Mouse (Mus musculus): ENCODE data around the gene Aspn. TPM values are rescaled to one million over a fixed set of nuclear protein-coding genes. Genes with fewer than 3 reads are reported as not detected.

Gene Aspn
- polyA plus RNA-seq, 1 experiment from 2014 or later: 0.53 TPM

DNA sequence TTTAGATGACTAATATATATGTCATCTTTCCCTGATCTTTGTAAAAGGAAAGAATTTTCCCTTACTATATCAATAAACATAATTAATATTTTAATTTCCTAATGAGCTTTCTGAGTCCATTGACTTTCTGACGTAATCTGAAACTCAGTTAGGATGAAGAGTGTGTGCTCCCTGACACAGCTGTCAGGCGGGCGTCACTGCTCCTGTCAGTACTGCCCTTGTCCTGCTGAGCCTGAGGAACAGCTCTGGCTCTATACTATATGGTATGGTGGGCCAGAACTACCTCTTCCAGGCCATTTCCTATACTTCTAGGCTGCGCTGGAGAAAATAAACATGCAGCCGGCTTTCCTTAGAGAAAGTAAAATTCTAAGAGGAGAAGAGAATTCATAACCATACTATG, 10.3 kb downstream of the Aspn start:
- no peaks in the 10 kb centered on the region for H3K9me3 ChIP-seq
- 84% methylated on average over 5 of the region's 5 CpGs for WGBS
- H3K27ac ChIP-seq (replicated peaks): no peak overlapping the region
- no peak for ATAC-seq (replicated peaks)
- no peak overlapping the region for H3K4me3 ChIP-seq
- no peaks in the 10 kb centered on the region for H3K27me3 ChIP-seq
- H3K4me1 ChIP-seq: no peaks in the 10 kb centered on the region
- H3K9ac ChIP-seq (replicated peaks): no peak overlapping the region
- no peaks in the 10 kb centered on the region for H3K36me3 ChIP-seq
- no peak overlapping the region for H3K4me2 ChIP-seq (replicated peaks)

GRCm38 (mm10) chr13:49556203-49556602, 12.0 kb downstream of the Aspn start:
- 81% methylated on average over 1 of the region's 1 CpGs for WGBS
- no peaks in the 10 kb centered on the region for H3K36me3 ChIP-seq
- H3K27me3 ChIP-seq: no peaks in the 10 kb centered on the region
- H3K9ac ChIP-seq (replicated peaks): no peak overlapping the region
- H3K4me2 ChIP-seq (replicated peaks): no peak overlapping the region
- no peak overlapping the region for H3K4me3 ChIP-seq
- H3K4me1 ChIP-seq: no peaks in the 10 kb centered on the region
- H3K27ac ChIP-seq (replicated peaks): no peak overlapping the region
- ATAC-seq (replicated peaks): no peak
- H3K9me3 ChIP-seq: no peaks in the 10 kb centered on the region

GRCm38 (mm10) chr13:49556924-49557323, 12.7 kb downstream of the Aspn start:
- no peak for ATAC-seq (replicated peaks)
- no peaks in the 10 kb centered on the region for H3K9me3 ChIP-seq

DNA sequence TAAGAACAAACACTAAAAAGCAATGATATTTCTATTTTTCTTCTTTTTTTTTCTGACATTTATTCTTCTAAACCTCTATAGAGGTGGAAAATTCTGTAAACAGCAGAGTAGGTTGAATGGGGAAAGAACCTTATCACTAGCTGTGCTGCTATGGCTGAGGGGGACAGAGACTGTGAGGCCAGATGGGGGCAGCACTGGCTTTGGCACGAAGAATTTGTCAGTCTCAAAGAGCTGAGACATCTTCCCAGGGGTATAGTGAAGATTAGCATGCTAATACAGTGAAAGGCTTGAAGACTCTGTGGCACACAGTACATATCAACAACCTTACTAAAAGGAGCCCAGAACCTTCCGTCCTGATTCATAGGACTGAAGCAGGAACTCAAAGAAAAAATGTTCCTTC, 14.9 kb downstream of the Aspn start:
- Histone ChIP-seq H3K36me3 (no peaks in the 10 kb centered on the region), H3K9me3 (no peaks in the 10 kb centered on the region), H3K4me1 (no peaks in the 10 kb centered on the region), H3K4me3 (no peak overlapping the region), H3K27ac (replicated peaks) (no peak overlapping the region), H3K4me2 (replicated peaks) (no peak overlapping the region), H3K27me3 (no peaks in the 10 kb centered on the region), H3K9ac (replicated peaks) (no peak overlapping the region)
- WGBS: 32% methylated on average over 2 of the region's 2 CpGs
- no peak for ATAC-seq (replicated peaks)

More at GRCm38 (mm10) chr13:49556924-49557323, 12.7 kb downstream of the Aspn start:
- H3K4me2 ChIP-seq (replicated peaks): no peak overlapping the region
- no peak overlapping the region for H3K9ac ChIP-seq (replicated peaks)
- H3K27me3 ChIP-seq: no peaks in the 10 kb centered on the region
- no peak overlapping the region for H3K4me3 ChIP-seq
- no peaks in the 10 kb centered on the region for H3K4me1 ChIP-seq
- no peaks in the 10 kb centered on the region for H3K36me3 ChIP-seq
- WGBS: 69% methylated on average over 1 of the region's 1 CpGs
- H3K27ac ChIP-seq (replicated peaks): no peak overlapping the region

GRCm38 (mm10) chr13:49560886-49561285, 16.6 kb downstream of the Aspn start:
- Histone ChIP-seq H3K27ac (replicated peaks) (no peak overlapping the region), H3K9ac (replicated peaks) (no peak overlapping the region), H3K4me2 (replicated peaks) (no peak overlapping the region), H3K4me1 (no peaks in the 10 kb centered on the region), H3K4me3 (no peak overlapping the region), H3K9me3 (no peaks in the 10 kb centered on the region), H3K27me3 (no peaks in the 10 kb centered on the region), H3K36me3 (no peaks in the 10 kb centered on the region)
- WGBS: 78% methylated on average over 2 of the region's 2 CpGs
- ATAC-seq (replicated peaks): no peak

- no peaks in the 10 kb centered on the region for H3K27me3 ChIP-seq
- H3K9ac ChIP-seq (replicated peaks): no peak overlapping the region
- no peak overlapping the region for H3K4me3 ChIP-seq
- no peaks in the 10 kb centered on the region for H3K4me1 ChIP-seq
- no peaks in the 10 kb centered on the region for H3K9me3 ChIP-seq
- no peaks in the 10 kb centered on the region for H3K36me3 ChIP-seq
- WGBS: 81% methylated on average over 1 of the region's 1 CpGs
- no peak overlapping the region for H3K4me2 ChIP-seq (replicated peaks)
- no peak overlapping the region for H3K27ac ChIP-seq (replicated peaks)
- ATAC-seq (replicated peaks): no peak
These were observed 20.1 kb downstream of the Aspn start for GRCm38 (mm10) chr13:49564347-49564746.

DNA sequence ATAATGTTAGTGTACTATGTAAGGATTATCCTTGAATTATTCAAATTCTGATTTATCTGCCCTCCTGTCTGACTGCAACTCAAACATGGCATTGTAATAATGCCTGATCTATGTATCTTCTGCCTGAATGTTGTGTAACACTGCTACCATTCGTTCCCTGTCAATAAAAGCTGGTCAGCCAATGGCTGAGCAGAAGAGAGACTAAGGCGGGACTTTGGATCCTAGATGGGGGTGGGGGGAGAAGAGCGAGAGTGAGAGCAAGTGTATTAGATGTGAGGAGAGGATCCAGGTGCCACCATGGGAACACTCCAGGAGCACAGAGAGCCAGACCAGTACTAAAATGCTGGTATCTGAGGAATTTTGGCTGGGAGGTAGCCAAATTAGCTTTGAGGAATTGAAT, 26.1 kb downstream of the Aspn start:
- Histone ChIP-seq H3K27ac (replicated peaks) (no peak overlapping the region), H3K36me3 (no peaks in the 10 kb centered on the region), H3K4me3 (no peak overlapping the region), H3K9ac (replicated peaks) (no peak overlapping the region), H3K4me2 (replicated peaks) (no peak overlapping the region), H3K9me3 (no peaks in the 10 kb centered on the region), H3K27me3 (no peaks in the 10 kb centered on the region), H3K4me1 (no peaks in the 10 kb centered on the region)
- no peak for ATAC-seq (replicated peaks)
- WGBS: 74% methylated on average over 3 of the region's 3 CpGs

GRCm38 (mm10) chr13:49571418-49571817, 27.2 kb downstream of the Aspn start:
- no peak overlapping the region for H3K9ac ChIP-seq (replicated peaks)
- H3K9me3 ChIP-seq: no peaks in the 10 kb centered on the region
- no peaks in the 10 kb centered on the region for H3K27me3 ChIP-seq
- no peak overlapping the region for H3K4me3 ChIP-seq
- no peak overlapping the region for H3K27ac ChIP-seq (replicated peaks)
- ATAC-seq (replicated peaks): no peak
- 95% methylated on average over 2 of the region's 2 CpGs for WGBS
- H3K36me3 ChIP-seq: no peaks in the 10 kb centered on the region
- H3K4me2 ChIP-seq (replicated peaks): no peak overlapping the region
- no peaks in the 10 kb centered on the region for H3K4me1 ChIP-seq

GRCm38 (mm10) chr13:49581541-49582530, 37.6 kb downstream of the Aspn start, which contains the start of gene Omd:
TSS of gene Omd (plus strand) at chr13:49582462.
- H3K9ac ChIP-seq (replicated peaks): no peak within 1 kb of the TSS
- no peak within 1 kb of the TSS for H3K27ac ChIP-seq (replicated peaks)
- ATAC-seq (replicated peaks): no peak
- no peaks in the 10 kb centered on the region for H3K36me3 ChIP-seq
- H3K27me3 ChIP-seq: no peaks in the 10 kb centered on the region
- no peak within 1 kb of the TSS for H3K4me2 ChIP-seq (replicated peaks)
- no peaks in the 10 kb centered on the region for H3K9me3 ChIP-seq
- H3K4me3 ChIP-seq: no peak within 1 kb of the TSS
- 76% methylated on average over 8 of the region's 8 CpGs for WGBS
- no peaks in the 10 kb centered on the region for H3K4me1 ChIP-seq

DNA sequence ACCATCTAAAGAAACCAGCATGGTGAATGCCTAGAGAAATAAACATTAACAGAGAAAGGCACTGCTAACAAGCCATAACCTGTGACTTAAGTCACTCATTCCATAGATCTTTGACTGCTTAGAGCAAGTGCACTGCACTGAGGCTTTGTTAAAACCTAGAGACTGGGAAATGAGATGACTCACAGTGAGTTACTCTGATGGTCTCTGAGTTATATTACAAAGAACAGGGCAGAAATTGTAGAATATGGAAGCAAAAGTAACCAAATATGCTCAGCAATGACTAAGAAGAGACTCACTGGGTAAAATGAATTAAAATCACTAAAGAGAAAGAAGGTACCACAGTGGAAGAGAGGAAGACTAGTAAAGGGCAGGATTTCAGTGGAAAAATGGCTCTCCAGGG, 39.6 kb downstream of the Aspn start:
- Histone ChIP-seq H3K4me1 (no peaks in the 10 kb centered on the region), H3K9me3 (no peaks in the 10 kb centered on the region), H3K27me3 (no peaks in the 10 kb centered on the region), H3K4me3 (no peak overlapping the region), H3K9ac (replicated peaks) (no peak overlapping the region), H3K36me3 (no peaks in the 10 kb centered on the region), H3K4me2 (replicated peaks) (no peak overlapping the region), H3K27ac (replicated peaks) (no peak overlapping the region)
- ATAC-seq (replicated peaks): no peak

DNA sequence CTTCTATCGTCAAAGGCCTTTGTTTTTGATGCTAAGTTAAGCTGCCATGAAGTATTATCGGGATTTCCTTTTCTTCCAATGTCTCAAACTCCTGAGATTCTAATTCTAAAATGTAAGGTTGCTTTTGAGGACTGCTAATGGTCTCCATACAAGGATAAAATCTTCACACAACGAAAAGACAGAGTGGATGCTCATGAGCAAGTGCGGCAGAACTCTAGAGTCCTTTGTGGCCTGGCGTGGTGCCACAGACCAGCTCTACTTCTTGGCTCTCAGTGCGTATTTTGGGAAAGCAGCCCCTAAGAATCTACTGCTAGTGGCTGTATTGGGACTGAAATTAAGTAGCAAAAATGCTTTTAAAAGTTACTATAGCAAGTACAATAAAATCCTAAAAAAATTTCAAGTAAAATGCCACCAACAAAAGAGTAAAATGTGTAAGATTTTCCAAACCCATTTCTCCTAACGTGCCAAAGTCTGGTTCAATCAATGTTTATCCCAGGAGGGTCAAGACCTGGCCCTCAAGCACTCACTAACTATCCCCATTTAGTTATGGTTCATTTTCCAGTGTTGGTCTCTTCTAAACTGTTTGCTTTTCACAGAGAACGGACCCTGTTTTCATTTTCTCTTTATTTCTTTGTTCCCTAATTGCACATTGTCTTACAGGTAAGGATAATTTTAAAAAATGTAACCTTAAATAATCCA, 40.2 kb downstream of the Aspn start:
- Histone ChIP-seq H3K27ac (replicated peaks) (no peak overlapping the region), H3K27me3 (no peaks in the 10 kb centered on the region), H3K4me2 (replicated peaks) (no peak overlapping the region), H3K36me3 (no peaks in the 10 kb centered on the region), H3K4me1 (no peaks in the 10 kb centered on the region), H3K9me3 (no peaks in the 10 kb centered on the region), H3K9ac (replicated peaks) (no peak overlapping the region), H3K4me3 (no peak overlapping the region)
- 82% methylated on average over 8 of the region's 8 CpGs for WGBS
- no peak for ATAC-seq (replicated peaks)

DNA sequence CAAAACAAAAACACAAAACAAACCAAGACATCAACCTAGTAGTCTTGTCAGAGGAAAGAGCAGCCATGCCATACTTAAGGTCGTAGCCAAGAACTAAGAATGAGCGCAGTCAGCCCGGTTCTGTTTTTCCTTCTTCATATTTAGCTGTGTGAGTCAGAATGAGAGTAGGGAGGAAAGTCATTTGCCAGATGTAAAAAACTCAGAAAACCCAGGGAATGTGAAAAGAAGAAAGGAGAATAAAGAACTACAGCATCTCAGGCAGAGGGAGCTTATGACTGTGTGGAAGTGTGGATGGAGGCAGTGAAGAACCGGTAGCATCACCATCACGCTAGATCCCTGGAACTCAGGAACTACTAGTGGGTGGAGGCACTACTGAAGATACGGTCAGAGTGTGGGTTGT, 41.8 kb downstream of the Aspn start:
- Histone ChIP-seq H3K36me3 (no peaks in the 10 kb centered on the region), H3K4me3 (no peak overlapping the region), H3K9ac (replicated peaks) (no peak overlapping the region), H3K27me3 (no peaks in the 10 kb centered on the region), H3K4me2 (replicated peaks) (no peak overlapping the region), H3K4me1 (no peaks in the 10 kb centered on the region), H3K9me3 (no peaks in the 10 kb centered on the region), H3K27ac (replicated peaks) (no peak overlapping the region)
- ATAC-seq (replicated peaks): no peak
- 94% methylated on average over 6 of the region's 6 CpGs for WGBS
